Mouse (Mus musculus) kidney, embryonic 16.5 days (tissue): Measurements from ENCODE around the gene Daglb. TPM values are rescaled to one million over a fixed set of nuclear protein-coding genes. Genes with fewer than 3 reads are reported as not detected.

Experiments used
- ATAC-seq: fragments of 200-750 bp; cut with Nextera tagmentation; 2 replicates; pipeline ENCODE4 v1.8.0; 2017; ENCODE audit warnings: moderate TSS enrichment; ENCODE audit not compliant: low FRiP score, low TSS enrichment
- H3K27ac ChIP-seq: fragments of 300-500 bp; sonication (generic); 2 replicates; pipeline ENCODE4 v1.5.1; 2014; ENCODE audit warnings: low read length
- H3K27me3 ChIP-seq: fragments of 300-500 bp; sonication (generic); 2 replicates; pipeline ENCODE4 v1.6.1; 2014; ENCODE audit warnings: low read length, control low read depth, mixed read lengths; ENCODE audit not compliant: insufficient read depth
- H3K36me3 ChIP-seq: fragments of 300-500 bp; sonication (generic); 2 replicates; pipeline ENCODE4 v1.6.1; 2014; ENCODE audit warnings: low read length, control low read depth, mixed read lengths; ENCODE audit not compliant: insufficient read depth
- H3K4me1 ChIP-seq: fragments of 300-500 bp; sonication (generic); 2 replicates; pipeline ENCODE4 v1.6.1; 2014; ENCODE audit warnings: low read length, control low read depth, mixed read lengths; ENCODE audit not compliant: insufficient read depth
- H3K4me2 ChIP-seq: fragments of 300-500 bp; sonication (generic); replicated peaks from 2 replicates; pipeline ENCODE4 v1.6.1; 2014; ENCODE audit warnings: low read depth, low read length
- H3K4me3 ChIP-seq: fragments of 300-500 bp; sonication (generic); 2 replicates; pipeline ENCODE4 v1.5.1; 2014; ENCODE audit warnings: mild to moderate bottlenecking, low read length
- H3K9ac ChIP-seq: fragments of 300-500 bp; sonication (generic); replicated peaks from 2 replicates; pipeline ENCODE4 v1.6.1; 2014; ENCODE audit warnings: low read length
- H3K9me3 ChIP-seq: fragments of 300-500 bp; sonication (generic); 2 replicates; pipeline ENCODE4 v1.6.1; 2016; ENCODE audit warnings: low read length, control low read depth
- WGBS: fragments of 180-500 bp; shearing (Covaris S2); extraction: QIAGEN DNeasy Blood & Tissue Kit; methylation state at CpG from one replicate; pipeline ENCODE4 v1.1.7; 2014; 5-methylcytosine and 5-hydroxymethylcytosine counted together
- polyA plus RNA-seq: library from polyadenylated mRNA; unstranded; fragments of >200 nt; fragmentation: Nextera tagmentation; extraction: Ambion mirVana; gene quantifications from 2 replicates; pipeline ENCODE4 v1.2.1, GENCODE M21; 2015

Daglb gene
- polyA plus RNA-seq, 1 experiment from 2014 or later = 9.0 TPM

GRCm38 (mm10) chr5:143509294-143509693, 44.9 kb downstream of the Daglb start:
- Histone ChIP-seq H3K9ac (no peak overlapping the region), H3K4me1 (no peaks in the 10 kb centered on the region), H3K27me3 (no peaks in the 10 kb centered on the region), H3K27ac (no peak overlapping the region), H3K4me2 (no peak overlapping the region), H3K9me3 (no peaks in the 10 kb centered on the region), H3K36me3 (peaks cover 60% of the 10 kb centered on the region), H3K4me3 (no peak overlapping the region)
- no peak for ATAC-seq
- 77% methylated on average over 9 of the region's 9 CpGs for WGBS

GRCm38 (mm10) chr5:143509737-143510136, 45.4 kb downstream of the Daglb start:
- Histone ChIP-seq H3K9ac (no peak overlapping the region), H3K27ac (no peak overlapping the region), H3K4me1 (no peaks in the 10 kb centered on the region), H3K9me3 (no peaks in the 10 kb centered on the region), H3K4me2 (no peak overlapping the region), H3K27me3 (no peaks in the 10 kb centered on the region), H3K36me3 (peaks cover 60% of the 10 kb centered on the region), H3K4me3 (no peak overlapping the region)
- WGBS = 77% methylated on average over 11 of the region's 11 CpGs
- ATAC-seq = no peak

- Histone ChIP-seq H3K4me1 (no peaks in the 10 kb centered on the region), H3K36me3 (peaks cover 64% of the 10 kb centered on the region), H3K4me3 (no peak overlapping the region), H3K9ac (no peak overlapping the region), H3K27me3 (no peaks in the 10 kb centered on the region), H3K4me2 (no peak overlapping the region), H3K27ac (no peak overlapping the region), H3K9me3 (no peaks in the 10 kb centered on the region)
- ATAC-seq = no peak
- WGBS = 65% methylated on average over 4 of the region's 4 CpGs
Measured at GRCm38 (mm10) chr5:143511577-143511976, 47.2 kb downstream of the Daglb start.

GRCm38 (mm10) chr5:143512305-143512704, 47.9 kb downstream of the Daglb start:
- Histone ChIP-seq H3K4me2 (no peak overlapping the region), H3K9ac (no peak overlapping the region), H3K4me1 (peaks cover under 1% of the 10 kb centered on the region; the same call in 1 of the 2 replicates), H3K27ac (no peak overlapping the region), H3K9me3 (no peaks in the 10 kb centered on the region), H3K4me3 (no peak overlapping the region), H3K27me3 (no peaks in the 10 kb centered on the region), H3K36me3 (peaks cover 62% of the 10 kb centered on the region)
- no peak for ATAC-seq
- 90% methylated on average over 4 of the region's 4 CpGs for WGBS

GRCm38 (mm10) chr5:143514878-143515277, 50.5 kb downstream of the Daglb start:
- peaks cover 16% of the 10 kb centered on the region for H3K4me1 ChIP-seq
- H3K9ac ChIP-seq = no peak overlapping the region
- WGBS = 93% methylated on average over 5 of the region's 5 CpGs
- no peak overlapping the region for H3K4me3 ChIP-seq
- no peak for ATAC-seq
- H3K27me3 ChIP-seq = no peaks in the 10 kb centered on the region
- H3K4me2 ChIP-seq = no peak overlapping the region
- peaks cover 47% of the 10 kb centered on the region for H3K36me3 ChIP-seq
- H3K27ac ChIP-seq = no peak overlapping the region
- H3K9me3 ChIP-seq = no peaks in the 10 kb centered on the region

GRCm38 (mm10) chr5:143517005-143517404, 52.6 kb downstream of the Daglb start:
- no peaks in the 10 kb centered on the region for H3K9me3 ChIP-seq
- H3K4me1 ChIP-seq = peaks cover 28% of the 10 kb centered on the region
- no peak overlapping the region for H3K9ac ChIP-seq
- WGBS = 84% methylated on average over 11 of the region's 11 CpGs
- H3K4me2 ChIP-seq = no peak overlapping the region
- H3K27me3 ChIP-seq = no peaks in the 10 kb centered on the region
- H3K27ac ChIP-seq = no peak overlapping the region
- peaks cover 40% of the 10 kb centered on the region for H3K36me3 ChIP-seq
- no peak for ATAC-seq
- no peak overlapping the region for H3K4me3 ChIP-seq

GRCm38 (mm10) chr5:143517436-143517835, 53.1 kb downstream of the Daglb start:
- WGBS = 67% methylated on average over 6 of the region's 6 CpGs
- no peak for ATAC-seq
- H3K4me1 ChIP-seq = peaks cover 28% of the 10 kb centered on the region
- no peaks in the 10 kb centered on the region for H3K27me3 ChIP-seq
- H3K9ac ChIP-seq = 0 out of 2 replicates have a peak overlapping the region, but pooled peaks have one; percentile 27
- H3K4me2 ChIP-seq = no peak overlapping the region
- H3K9me3 ChIP-seq = no peaks in the 10 kb centered on the region
- no peak overlapping the region for H3K27ac ChIP-seq
- H3K4me3 ChIP-seq = no peak overlapping the region
- H3K36me3 ChIP-seq = peaks cover 38% of the 10 kb centered on the region

GRCm38 (mm10) chr5:143518045-143518591, 53.7 kb downstream of the Daglb start:
- Histone ChIP-seq H3K27me3 (no peaks in the 10 kb centered on the region), H3K36me3 (peaks cover 34% of the 10 kb centered on the region), H3K27ac (peak overlapping the region; percentile 12; the same call in 1 of the 2 replicates), H3K9ac (no peak overlapping the region), H3K4me3 (no peak overlapping the region), H3K4me1 (peaks cover 30% of the 10 kb centered on the region), H3K9me3 (no peaks in the 10 kb centered on the region), H3K4me2 (no peak overlapping the region)
- WGBS = 73% methylated on average over 6 of the region's 6 CpGs
- ATAC-seq = no peak

GRCm38 (mm10) chr5:143520415-143520814, 56.0 kb downstream of the Daglb start:
- Histone ChIP-seq H3K27me3 (no peaks in the 10 kb centered on the region), H3K9ac (0 out of 2 replicates have a peak overlapping the region, but pooled peaks have one; percentile 0), H3K36me3 (peaks cover 16% of the 10 kb centered on the region), H3K9me3 (no peaks in the 10 kb centered on the region), H3K4me2 (peak overlapping the region; percentile 7; the same call in 1 of the 2 replicates), H3K27ac (peak overlapping the region; percentile 23), H3K4me3 (no peak overlapping the region), H3K4me1 (peaks cover 52% of the 10 kb centered on the region)
- WGBS = 62% methylated on average over 2 of the region's 2 CpGs
- ATAC-seq = 0 out of 2 replicates have a peak, but pooled peaks have one; percentile 60

- Histone ChIP-seq H3K36me3 (0 out of 2 replicates have a peak, but pooled peaks cover 4% of the 10 kb centered on the region), H3K4me2 (no peak overlapping the region), H3K27ac (no peak overlapping the region), H3K27me3 (no peaks in the 10 kb centered on the region), H3K9ac (no peak overlapping the region), H3K4me1 (peaks cover 57% of the 10 kb centered on the region), H3K9me3 (no peaks in the 10 kb centered on the region), H3K4me3 (no peak overlapping the region)
- WGBS = 92% methylated on average over 3 of the region's 3 CpGs
- no peak for ATAC-seq
Measured at GRCm38 (mm10) chr5:143522882-143523281, 58.5 kb downstream of the Daglb start.
